Mouse (Mus musculus) heart, postnatal 0 days (tissue): ENCODE measurements around the gene Hectd2.

Experiments
- CTCF ChIP-seq: IDR thresholded peaks from 2 replicates; pipeline ENCODE4 v1.5.1; 2016; ENCODE audit warnings: antibody characterized with exemption, control low read depth, low read depth
- EP300 ChIP-seq: IDR thresholded peaks from 2 replicates; pipeline ENCODE4 v1.6.1; 2016; ENCODE audit warnings: antibody characterized with exemption, low read depth

DNA sequence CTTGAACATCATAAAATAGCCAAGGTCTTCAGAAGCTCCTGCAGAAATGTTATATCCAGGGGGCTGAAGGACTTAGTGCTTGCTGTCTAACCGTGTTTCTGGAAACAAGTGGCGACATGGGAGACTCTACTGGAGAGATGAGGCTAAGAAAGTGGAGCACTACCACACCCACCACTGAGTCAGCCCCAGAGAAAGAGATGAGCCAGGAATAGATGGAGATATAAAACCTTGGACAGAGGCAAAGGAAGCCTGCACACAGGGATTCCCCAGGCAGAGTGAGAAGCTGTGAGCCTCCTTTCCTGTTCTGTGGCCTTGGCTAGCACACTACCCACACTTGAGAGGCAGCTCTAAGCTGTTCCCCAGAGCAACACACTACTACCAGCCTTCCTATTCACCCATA lies 49.7 kb upstream of the Hectd2 start:
- TF ChIP-seq CTCF (no peak), EP300 (no peak)
